Mouse (Mus musculus) MEL (cell line): ENCODE data around the gene Fbxl2.

Experiments
- GABPA ChIP-seq: IDR thresholded peaks from 2 replicates; pipeline ENCODE4 v1.6.1; 2012; ENCODE audit warnings: low read depth, mild to moderate bottlenecking, inconsistent platforms, low read length, improper control_type of control experiment, moderate library complexity
- SIN3A ChIP-seq: IDR thresholded peaks from 2 replicates; pipeline ENCODE4 v1.6.1; 2012; ENCODE audit warnings: low read length, improper control_type of control experiment, inconsistent platforms
- USF1 ChIP-seq: IDR thresholded peaks from 2 replicates; pipeline ENCODE4 v1.6.1; 2014; ENCODE audit warnings: low read depth, mild to moderate bottlenecking, inconsistent platforms, low read length, improper control_type of control experiment, moderate library complexity

- no peak for TF ChIP-seq GABPA
- TF ChIP-seq SIN3A: no peak
- TF ChIP-seq USF1: no peak
Measured at GRCm38 (mm10) chr9:113973857-113974256, 72.1 kb downstream of the Fbxl2 start.
